Mouse (Mus musculus): Measurements from ENCODE around the gene Nol3.

DNA sequence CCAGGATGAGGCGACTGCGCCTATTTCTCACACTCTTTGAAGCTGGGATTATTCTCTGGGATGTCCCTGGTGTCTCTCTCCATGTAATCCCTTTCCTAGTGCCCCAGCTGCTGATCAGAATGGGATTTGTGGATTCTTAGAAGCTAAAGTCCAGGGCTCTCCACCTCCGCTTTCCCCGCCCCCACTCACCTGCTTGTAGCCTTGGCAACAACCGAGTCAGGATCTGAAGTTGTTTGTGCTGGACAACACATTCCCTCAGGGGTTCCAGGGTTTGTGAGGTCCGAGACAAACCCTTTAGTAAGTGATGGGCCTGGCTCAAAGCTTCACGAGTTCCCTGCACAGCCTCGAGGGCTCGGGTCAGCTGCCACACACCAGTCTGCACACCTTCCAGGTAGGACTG, 18.8 kb downstream of the Nol3 start:
- TF ChIP-seq POLR2A (IDR thresholded peaks at IDR 0.05; ENCODE audit: insufficient read depth, low read depth, low read length) (no peak), CTCF (IDR thresholded peaks at IDR 0.05) (no peak), EP300 (IDR thresholded peaks at IDR 0.05; ENCODE audit: insufficient read depth, low read depth, low read length) (no peak)
